Mouse (Mus musculus): ENCODE results near the gene Hes2. TPM values are rescaled to one million over a fixed set of nuclear protein-coding genes. Genes with fewer than 3 reads are reported as not detected.

Hes2 gene
- not detected for total RNA-seq (2021)
- 0.57 TPM in 1 of 2 replicates, not detected in the other for polyA plus RNA-seq (2012; rRNA removed)
- long read RNA-seq: 0 reads

DNA sequence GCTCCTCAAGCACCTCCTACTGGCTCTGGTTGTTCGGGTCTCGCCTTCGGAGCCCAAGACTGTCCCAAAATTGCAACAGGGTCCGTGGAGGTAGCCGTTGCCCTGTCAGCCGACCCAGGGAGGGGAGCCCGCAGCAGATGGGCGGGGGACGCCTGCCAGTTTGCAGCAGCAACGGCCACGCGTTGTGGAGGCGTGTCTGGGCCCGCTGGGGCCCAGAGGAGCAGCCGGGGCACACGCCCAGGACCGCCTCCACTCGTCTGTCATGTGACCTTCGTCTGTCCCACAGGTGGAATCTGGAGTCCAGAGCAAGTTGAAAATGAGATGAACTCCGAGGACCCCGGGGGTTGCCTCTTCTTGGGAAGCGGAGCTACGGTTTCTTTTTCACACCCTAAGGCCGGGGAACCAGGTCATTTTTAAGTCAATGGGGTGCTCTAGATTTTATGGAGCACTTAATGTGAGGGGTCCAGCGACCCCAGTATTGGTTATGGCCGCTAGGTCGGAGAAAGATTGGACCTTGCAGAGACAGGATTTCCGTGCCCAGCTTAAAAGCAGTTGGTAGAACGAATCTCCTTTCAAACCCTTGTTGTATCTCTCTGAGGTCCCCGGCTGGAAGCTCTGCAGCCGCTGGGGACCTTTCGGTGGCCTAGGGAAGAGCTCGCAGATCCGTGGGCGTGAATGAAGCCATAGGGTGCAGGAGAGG is at the start of gene Hes2:
Gene Hes2 (plus strand): TSS at position 283 of the 700 bp plus-strand sequence.
- peak; percentile 31 for DNase-seq

DNA sequence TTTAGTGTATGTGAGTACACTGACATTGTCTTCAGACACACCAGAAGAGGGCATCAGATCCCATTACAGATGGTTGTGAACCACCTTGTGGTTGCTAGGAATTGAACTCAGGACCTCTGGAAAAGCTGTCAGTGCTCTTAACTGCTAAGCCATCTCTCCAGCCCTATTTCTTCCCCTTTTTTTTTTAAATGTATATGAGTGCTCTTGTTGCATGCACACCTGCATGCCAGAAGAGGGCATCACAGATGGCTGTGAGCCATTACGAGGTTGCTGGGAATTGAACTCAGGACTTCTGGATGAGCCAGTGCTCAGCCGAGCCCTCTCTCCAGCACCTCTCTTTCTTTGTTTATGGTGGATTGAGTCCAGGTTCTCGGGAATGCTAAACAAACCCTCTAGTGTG is 49.2 kb upstream of the Hes2 start:
- no peak for DNase-seq

DNA sequence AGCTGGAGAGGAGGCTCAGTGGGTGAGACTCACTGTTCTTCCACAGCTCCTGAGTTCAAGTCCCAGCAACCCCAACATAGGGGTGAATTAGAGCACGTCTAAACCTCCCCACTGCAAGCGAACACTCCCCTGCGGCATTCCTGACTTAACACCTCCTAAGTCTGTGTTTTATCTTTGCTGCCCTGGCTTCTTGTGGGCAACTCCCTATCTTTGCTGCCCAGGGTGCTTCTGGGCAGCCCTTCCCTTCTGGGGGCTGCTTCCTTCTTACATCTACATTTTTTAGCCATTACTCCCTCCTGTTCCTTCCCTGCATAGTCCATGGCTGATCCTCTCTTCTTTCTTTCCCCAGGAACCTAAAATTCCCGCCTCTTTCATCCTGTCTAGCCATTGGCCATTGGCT is 48.0 kb upstream of the Hes2 start:
- DNase-seq: no peak

DNA sequence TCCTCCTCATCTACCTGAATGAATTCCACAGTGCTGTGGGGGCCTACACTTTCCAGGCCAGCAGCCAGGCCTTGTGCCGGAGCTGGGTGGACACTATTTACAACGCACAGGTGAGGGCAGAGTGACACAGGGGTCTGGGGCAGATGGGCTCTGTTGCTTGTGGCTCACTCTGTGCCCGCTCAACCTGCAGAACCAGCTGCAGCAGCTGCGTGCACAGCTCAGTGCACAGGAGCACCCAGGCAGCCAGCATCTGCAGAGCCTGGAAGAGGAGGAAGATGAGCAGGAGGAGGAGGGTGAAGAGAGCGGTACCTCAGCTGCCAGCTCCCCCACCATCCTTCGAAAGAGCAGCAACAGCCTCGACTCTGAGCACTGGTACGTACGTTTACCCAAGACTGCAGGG is 46.3 kb upstream of the Hes2 start:
- DNase-seq: no peak

DNA sequence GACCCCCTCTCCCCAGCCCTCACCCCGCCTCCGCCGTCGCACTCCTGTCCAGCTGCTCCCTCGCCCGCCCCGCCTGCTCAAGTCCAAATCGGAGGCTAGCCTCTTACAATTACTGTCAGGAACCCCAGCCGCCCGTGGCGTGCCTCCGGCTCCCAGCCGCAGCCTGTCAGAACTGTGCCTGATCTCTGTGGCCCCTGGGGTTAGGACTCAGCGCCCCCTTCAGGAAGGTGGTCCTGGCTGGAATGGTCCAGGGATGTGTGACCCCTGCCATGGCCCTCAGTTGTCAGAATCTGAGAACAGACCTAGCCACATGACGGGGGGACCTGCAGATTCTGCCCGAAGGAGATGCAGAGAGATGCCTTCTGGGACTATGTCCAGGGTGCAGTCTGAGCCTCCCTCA is 44.6 kb upstream of the Hes2 start:
- no peak for DNase-seq

DNA sequence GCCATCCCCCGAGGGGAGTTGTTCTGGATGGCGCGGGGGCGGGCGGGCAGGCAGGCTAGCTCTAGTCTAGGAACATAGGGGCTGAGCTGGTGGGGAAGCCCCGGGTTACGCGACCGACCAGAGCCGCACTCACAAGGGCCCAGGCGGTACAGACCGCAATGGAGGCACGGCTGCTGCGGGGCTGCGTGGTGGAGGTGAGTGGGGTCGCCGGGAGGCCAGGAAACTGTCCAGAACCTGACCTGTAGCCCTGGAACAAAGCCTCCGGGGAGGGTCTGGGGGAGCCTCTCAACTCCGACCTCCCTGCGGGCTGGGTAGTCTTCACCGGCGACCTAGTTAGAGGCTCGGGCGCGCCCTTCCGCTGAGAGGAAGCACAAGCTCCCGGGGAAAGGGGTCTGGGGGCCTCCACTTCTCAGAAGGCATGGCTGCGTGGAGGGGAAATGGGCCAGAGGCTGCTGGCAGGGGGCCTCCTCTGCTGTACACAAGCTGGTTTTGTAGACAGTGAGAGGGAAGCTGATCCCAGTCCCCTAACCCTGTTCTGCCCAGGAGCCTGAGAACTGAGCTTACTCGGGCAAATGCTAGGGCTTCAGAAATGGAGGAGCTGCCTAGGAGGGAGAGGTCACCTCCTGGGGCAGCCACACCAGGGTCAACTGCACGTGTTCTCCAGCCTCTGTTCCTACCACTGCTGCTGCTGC is 42.6 kb upstream of the Hes2 start, which contains the start of gene Tnfrsf25:
Gene Tnfrsf25 (plus strand): TSS at position 14 of the 692 bp plus-strand sequence.
- DNase-seq: no peak

DNA sequence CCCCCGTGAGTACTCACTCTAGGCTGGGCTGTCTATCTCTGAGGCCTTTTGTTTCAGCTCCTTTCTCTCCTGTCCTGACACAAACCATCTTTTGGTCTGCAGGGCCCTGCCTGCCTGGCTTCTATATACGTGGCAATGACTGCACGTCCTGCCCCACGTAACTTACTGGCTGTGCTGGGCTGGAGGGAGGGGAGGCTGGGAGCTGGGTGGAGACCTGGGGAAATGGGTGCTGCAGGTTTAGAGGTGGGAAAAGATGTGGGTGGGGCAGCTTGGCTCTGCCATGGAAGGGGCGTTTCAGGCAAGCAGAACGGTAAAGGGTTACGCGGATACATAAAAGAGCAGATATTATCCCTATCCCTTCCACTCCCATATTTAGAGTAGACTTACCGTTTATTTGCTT is 41.1 kb upstream of the Hes2 start:
- DNase-seq: no peak

DNA sequence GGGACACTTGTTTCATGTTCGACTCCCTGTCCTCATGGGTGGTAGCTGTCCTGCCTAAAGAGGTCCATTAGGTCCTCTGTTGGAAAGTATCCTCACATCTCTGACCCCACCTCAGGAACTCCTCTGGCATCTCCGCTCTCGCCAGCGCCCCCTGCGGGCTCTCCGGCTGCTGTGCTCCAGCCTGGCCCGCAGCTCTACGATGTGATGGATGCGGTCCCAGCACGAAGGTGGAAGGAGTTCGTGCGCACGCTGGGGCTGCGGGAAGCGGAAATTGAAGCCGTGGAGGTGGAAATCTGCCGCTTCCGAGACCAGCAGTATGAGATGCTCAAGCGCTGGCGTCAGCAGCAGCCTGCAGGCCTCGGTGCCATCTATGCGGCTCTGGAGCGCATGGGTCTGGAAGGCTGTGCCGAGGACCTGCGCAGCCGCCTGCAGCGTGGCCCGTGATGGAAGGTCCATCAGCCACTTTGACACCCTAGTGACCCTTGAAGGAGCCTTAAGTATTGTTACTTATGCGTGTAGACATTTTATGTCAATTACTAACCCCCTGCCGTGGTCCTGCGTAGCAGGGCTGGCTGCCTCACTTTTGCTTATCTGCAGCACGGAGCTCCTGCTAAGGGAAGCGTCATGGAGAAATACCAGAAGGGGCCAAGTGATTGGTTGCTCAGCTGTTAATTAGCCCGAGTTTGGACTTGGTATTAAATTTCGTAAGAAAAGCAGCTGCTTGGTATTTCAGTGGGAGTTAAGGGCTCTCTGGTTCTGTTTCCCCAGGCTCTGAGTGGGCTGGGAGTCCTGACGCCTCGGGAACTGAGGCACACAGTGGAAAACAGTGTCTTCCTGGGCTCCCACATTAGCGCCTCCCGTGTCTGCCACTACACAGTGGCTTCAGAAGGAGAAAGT is 39.0 kb upstream of the Hes2 start:
- peak; percentile 29 for DNase-seq

DNA sequence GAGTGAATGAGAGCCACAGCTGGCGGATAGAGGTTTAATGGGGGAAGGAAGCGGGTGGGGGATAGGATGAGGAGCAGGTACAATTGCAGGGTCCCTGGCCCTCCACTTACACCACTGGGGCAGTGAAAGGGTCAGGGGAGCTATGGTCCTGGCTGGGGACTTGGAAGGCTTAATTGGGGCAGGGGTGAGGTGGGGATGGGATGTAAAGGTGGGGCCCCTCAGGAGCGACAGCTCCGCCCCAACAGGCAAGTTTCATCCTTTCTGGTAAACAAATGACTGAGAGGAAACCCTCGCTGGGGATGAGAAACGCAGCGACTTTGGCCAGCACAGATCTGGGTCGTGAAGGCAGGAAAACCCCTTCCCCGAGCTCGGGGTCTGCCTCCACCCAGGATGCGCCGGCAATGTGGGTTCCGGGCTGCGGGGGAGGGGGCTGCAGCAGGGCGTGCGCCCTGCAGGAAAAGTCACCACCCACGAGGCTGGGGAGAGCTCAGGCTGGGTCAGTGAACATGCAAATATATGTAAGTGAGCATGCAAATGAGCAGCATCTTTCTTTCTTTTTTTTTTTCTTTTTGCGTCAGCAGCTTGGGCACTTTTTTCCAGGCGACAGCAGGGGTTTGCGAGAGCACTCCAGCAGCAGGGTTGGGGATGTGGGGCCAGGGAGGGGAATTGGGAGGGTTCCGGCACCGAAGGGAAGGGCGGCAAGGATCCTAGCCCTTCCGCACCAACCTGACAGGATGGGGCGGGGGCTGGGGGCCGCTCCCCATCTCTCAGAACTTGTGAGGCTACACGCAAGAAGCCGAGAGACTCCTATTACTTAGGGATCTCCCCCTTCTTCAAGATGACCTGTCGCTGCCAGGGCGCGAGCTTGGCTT is 38.1 kb upstream of the Hes2 start:
- no peak for DNase-seq

DNA sequence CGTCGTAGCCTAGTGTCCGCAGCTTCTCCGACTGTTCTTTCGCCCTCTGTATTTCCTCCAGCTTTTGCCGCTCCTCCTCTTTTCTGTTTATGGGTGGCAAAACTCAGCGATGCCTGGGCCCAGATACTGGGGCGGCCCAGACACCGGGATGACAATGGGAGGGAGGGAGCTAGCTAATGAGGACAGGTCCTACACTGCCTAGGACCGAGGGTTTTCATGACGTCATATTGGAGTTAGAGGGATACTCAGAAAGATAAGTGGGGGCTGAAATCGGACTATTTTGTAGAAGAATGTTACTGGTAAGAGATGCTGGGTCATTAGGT is 37.5 kb upstream of the Hes2 start:
- no peak for DNase-seq

DNA sequence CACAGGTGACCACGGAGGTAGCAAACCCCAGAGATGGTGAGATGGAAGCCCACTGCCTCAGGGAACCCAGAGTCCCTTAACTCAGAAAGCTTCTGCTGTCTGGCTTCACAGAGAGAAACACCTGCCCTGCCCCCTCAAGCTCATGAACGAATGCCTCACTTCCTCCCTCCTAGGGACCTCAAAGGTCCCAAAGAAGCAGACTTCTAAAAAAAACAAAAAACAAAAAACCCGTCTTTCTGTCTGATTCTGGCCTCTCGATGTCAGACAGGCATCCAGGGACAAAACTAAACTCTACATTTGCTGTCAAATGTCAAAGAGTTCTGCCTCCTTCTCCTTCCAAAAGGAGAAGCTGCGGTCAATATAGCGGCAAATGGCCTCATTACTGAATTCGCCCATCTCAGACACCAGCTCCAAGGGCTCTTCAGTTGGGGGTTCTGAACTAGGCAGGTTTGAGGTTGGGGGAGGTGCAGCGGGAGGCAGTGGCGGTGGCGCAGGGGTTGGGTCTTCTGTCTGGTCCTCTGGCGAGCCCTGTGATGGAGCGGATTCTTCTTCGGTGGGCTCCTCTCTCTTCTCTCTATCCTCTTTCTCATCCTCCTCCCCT is 34.2 kb upstream of the Hes2 start:
- no peak for DNase-seq

DNA sequence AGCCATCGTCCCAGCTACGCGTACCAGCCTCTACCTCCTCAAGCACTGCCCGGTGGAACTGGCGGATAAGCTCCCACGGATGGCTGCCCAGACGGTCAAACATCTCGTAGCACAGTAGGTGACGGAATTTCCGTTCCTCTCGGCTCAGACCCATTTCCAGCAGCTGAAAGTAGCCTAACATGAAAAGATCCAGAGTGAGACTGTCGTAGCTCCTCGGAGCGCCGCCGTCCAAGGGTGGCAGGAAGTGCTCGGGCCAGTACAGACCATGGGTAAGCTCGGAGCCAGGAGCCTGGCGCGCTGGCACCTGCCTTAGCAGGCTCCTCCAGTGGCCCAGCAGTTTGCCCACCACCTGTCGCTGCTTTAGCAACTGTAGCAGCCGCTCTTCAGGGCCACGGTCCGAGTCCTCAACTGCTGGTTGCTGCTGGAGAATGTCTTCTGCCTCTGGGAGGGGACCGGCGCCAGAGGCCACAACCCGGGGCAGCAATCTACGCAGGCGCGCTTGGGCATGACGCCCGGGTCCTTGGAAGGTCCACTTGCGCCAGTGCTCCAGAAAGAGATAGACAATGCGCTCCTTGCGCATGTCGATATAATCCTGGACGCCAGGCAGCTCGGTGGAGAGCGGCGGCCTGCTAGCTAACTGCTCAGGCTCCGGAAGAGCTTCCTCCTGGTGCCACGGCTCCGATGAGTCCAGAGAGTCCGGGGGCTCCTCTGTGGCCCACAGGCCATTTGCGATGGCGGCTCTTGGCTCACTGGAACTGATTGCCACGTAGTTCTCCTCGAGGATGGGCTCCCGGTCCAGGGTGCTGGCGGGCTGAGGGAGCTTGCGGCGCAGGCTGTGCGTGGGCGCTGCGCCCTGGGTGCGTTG is 33.3 kb upstream of the Hes2 start:
- peak; percentile 85 for DNase-seq

DNA sequence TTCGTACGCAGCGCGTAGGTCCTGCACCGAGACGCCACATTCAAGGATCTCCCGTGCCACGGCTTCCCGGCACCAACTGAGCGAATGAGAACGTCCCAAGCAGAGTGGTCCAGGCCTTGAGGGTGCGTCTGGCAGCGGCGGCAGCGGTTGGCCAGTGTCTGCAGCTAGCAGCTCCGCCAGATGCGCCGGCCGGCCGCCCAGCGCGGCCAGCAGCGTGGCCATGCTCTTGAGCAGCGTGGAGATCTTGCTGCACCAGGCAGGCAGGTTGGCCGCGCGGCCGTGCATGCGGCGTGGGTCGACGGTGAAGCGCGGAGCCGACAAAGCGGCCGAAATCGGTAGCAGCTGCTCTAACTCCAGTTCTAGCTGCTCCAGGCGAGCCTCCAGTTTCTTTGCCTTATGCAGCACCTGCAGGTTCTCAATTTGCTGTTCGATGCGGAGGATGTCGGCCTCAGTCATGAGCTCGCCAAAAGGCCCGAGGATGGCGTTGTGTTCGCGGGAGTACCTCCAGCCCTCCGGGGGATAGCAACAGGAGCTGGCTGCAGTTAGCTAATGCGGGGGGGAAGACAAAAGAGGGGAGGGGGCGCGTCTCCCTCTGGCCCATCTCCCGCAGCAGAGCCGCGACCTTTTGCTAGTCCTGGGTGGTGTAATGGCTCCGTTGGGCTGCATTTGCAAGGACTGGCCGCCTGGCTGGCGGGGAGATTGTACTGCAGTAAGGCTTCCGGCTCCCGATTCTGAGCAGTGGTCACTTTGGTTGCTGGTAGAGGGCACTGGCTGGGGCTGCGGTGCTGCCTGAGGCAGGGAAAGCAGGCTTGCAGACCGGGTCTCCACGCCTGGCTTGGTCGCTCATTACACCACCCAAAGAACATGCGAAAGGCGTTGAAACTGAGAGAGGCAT is 32.4 kb upstream of the Hes2 start:
- DNase-seq: peak; percentile 39

DNA sequence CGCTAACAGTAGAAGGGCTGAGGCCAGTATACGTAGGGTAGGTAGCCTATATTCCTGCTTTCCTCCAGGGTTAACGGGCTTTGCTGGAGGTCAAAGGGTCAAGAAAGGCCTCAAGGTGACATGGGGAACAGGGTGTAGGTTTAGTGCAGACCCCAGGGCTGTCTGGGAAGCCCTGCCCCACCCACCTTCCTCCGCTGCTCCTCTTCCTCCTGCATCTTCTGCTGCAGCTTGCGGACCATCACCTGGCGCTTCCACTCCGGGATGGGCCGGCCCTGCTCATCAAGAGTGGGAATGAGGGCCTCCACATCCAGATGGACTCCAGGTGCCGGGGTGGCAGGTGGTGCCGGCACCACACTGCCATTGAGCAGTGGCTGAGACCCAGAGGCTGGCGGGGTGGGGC is 30.8 kb upstream of the Hes2 start:
- no peak for DNase-seq

DNA sequence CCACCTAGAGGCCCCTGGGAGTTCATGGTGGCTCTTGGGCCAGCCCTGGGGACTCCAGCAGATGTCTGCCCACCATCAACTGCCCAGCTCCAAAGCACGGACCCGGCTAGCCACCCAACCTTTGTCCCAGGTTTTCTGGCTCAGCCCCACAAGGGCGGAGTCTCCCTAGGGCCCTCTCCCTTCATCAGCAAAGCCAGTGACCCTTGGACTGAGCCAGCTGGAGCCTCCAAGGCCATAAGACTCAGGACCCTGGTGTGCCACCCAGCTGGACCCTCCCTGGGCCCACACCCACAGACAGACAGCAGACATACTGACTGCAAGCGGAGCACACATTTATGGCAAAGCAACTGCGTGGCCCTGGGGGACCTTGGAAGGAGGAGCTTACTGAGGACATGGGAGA is 29.9 kb upstream of the Hes2 start:
- DNase-seq: no peak

DNA sequence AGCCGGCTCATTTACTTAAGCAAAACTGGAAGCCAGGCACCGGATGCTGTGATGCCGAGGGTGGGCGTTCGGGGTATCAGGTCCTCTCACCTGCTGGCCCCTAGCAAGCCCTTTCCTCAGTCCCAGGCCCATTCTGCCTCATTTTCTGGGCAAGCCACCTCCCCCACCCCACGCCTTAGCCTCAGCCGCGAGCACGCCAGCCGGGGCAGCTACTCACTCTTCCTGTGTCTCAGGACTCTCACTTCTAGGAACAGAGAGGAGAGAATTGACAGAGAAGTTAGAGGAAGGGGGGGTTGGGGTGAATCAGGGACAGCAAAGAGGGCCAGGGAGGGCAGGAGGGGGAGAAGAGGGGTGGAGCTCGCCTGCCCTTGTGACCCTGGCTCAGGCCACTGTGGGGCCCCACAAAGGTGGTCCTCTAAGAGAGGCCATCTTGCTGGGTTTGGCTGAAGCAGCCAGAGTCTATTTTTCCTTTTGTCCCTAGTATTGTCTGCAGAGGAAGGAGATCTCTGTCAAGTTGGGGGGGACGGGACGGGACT is 29.2 kb upstream of the Hes2 start:
- DNase-seq: no peak

DNA sequence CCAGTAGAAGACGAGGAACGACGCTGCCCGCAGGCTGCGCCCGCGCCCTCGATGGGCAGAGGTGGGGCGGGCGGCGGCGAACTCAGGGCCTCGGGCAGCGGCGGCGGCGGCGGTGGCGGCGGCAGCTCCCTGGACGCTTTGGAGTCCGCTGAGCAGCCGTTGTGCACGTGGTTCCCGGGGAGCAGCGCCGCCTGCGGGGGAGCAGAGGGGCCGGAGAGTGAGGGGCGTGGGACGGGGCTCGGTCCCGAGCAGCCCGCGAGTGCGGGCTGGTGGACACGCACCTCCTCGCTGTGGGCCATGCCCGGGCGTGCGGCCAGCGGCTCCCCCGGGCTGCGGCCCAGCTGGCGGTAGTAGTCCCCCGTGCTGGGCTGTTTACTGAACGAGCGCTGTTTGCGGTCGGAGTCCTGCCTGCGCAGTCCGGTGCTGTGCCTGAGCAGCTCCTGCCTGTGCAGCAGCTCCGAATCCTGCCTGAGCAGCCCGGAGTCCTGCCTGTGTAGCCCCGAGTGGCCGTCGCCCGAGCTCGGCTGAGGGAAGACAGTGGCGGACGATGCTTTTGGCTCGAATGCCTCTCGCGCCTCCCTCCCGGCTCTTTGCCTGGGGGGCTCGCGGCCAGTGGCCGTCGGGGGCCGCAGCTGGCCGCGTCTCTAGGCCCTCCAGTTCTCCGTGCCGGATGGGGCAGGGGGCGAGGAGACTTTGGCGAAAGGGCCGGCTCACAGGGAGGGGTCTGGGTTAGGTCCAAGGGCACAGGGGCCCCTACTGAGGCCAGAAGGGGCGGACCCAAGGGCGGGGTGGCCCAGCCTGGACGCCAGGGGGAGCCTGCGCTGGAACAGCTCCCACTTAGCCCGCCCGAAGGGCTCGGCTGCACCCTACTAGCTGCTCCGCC is 27.7 kb upstream of the Hes2 start:
- peak; percentile 72 for DNase-seq
